Mouse (Mus musculus) lung, adult 2 months (tissue): ENCODE measurements around the gene Metrnl. TPM values are rescaled to one million over a fixed set of nuclear protein-coding genes. Genes with fewer than 3 reads are reported as not detected.

Experiments
- DNase-seq: peaks from one replicate; pipeline ENCODE4 v3.0.0; 2022
- H3K4me1 ChIP-seq: fragments of 200-500 bp; 2 replicates; pipeline ENCODE4 v1.6.1; 2011; ENCODE audit warnings: low read length; ENCODE audit not compliant: control insufficient read depth, insufficient read depth
- H3K4me3 ChIP-seq: fragments of 200-500 bp; replicated peaks from 2 replicates; pipeline ENCODE3; 2011; ENCODE audit warnings: low read depth, mild to moderate bottlenecking, control low read depth, low read length; ENCODE audit errors: extremely low read depth
- CTCF ChIP-seq: fragments of 200-500 bp; IDR thresholded peaks from 2 replicates; pipeline ENCODE4 v1.5.1; 2011; ENCODE audit warnings: mild to moderate bottlenecking, low read length, control low read depth; ENCODE audit not compliant: insufficient read depth
- POLR2A ChIP-seq: fragments of 200-500 bp; IDR thresholded peaks from 2 replicates; pipeline ENCODE4 v1.6.1; 2011; ENCODE audit warnings: low read depth, mild to moderate bottlenecking, control low read depth, low read length, borderline replicate concordance; ENCODE audit errors: extremely low read depth
- WGBS: fragments of 180-500 bp; shearing (Covaris S2); methylation state at CpG from one replicate; pipeline ENCODE4 v1.1.7; 2018; 5-methylcytosine and 5-hydroxymethylcytosine counted together
- polyA plus RNA-seq: library from polyadenylated mRNA; depleted of rRNA; stranded (reverse); fragments of >200 nt; gene quantifications from 2 replicates; pipeline ENCODE4 v1.2.3, GENCODE M21; 2012

Metrnl gene
- polyA plus RNA-seq, 1 experiment: 36.0 TPM

GRCm38 (mm10) chr11:121702895-121703618 is 1.7 kb downstream of the Metrnl start:
- Histone ChIP-seq H3K4me3 (peak overlapping the region; percentile 87), H3K4me1 (peaks cover 8% of the 10 kb centered on the region)
- peak; percentile 51 for DNase-seq
- TF ChIP-seq POLR2A (no peak), CTCF (no peak)
- 1% methylated on average over 40 of the region's 40 CpGs for WGBS

- peak; percentile 25 for DNase-seq
- 19% methylated on average over 16 of the region's 16 CpGs for WGBS
- H3K4me1 ChIP-seq: peaks cover 8% of the 10 kb centered on the region
- no peak for TF ChIP-seq POLR2A
- TF ChIP-seq CTCF: no peak
- peak overlapping the region; percentile 87 for H3K4me3 ChIP-seq
Observed at GRCm38 (mm10) chr11:121703619-121704215, 2.4 kb downstream of the Metrnl start.

GRCm38 (mm10) chr11:121706521-121707005 is 5.2 kb downstream of the Metrnl start:
- Histone ChIP-seq H3K4me1 (peaks cover 8% of the 10 kb centered on the region), H3K4me3 (no peak overlapping the region)
- TF ChIP-seq POLR2A (no peak), CTCF (no peak)
- no peak for DNase-seq
- WGBS: 36% methylated on average over 7 of the region's 7 CpGs

GRCm38 (mm10) chr11:121709278-121709677 is 7.9 kb downstream of the Metrnl start:
- DNase-seq: no peak
- 53% methylated on average over 4 of the region's 4 CpGs for WGBS
- H3K4me3 ChIP-seq: no peak overlapping the region
- peaks cover 8% of the 10 kb centered on the region for H3K4me1 ChIP-seq
- no peak for TF ChIP-seq CTCF
- TF ChIP-seq POLR2A: no peak

GRCm38 (mm10) chr11:121710245-121710644 is 8.9 kb downstream of the Metrnl start:
- WGBS: 95% methylated on average over 5 of the region's 5 CpGs
- Histone ChIP-seq H3K4me3 (no peak overlapping the region), H3K4me1 (peaks cover 8% of the 10 kb centered on the region)
- no peak for DNase-seq
- no peak for TF ChIP-seq POLR2A

- no peak for TF ChIP-seq POLR2A
- no peak for TF ChIP-seq CTCF
Observed at GRCm38 (mm10) chr11:121712987-121713386, 11.6 kb downstream of the Metrnl start.

GRCm38 (mm10) chr11:121713569-121713968 is 12.2 kb downstream of the Metrnl start:
- H3K4me1 ChIP-seq: peaks cover 3% of the 10 kb centered on the region; the same call in 1 of the 2 replicates
- no peak overlapping the region for H3K4me3 ChIP-seq
- no peak for DNase-seq
- TF ChIP-seq POLR2A (no peak), CTCF (no peak)
- WGBS: 68% methylated on average over 2 of the region's 2 CpGs

More at GRCm38 (mm10) chr11:121712987-121713386, 11.6 kb downstream of the Metrnl start:
- H3K4me3 ChIP-seq: no peak overlapping the region
- DNase-seq: no peak
- 62% methylated on average over 6 of the region's 6 CpGs for WGBS
- peaks cover 3% of the 10 kb centered on the region; the same call in 1 of the 2 replicates for H3K4me1 ChIP-seq

GRCm38 (mm10) chr11:121714745-121715485 is 13.6 kb downstream of the Metrnl start:
- WGBS: 69% methylated on average over 2 of the region's 2 CpGs

GRCm38 (mm10) chr11:121717724-121718123 is 16.4 kb downstream of the Metrnl start:
- peaks cover 3% of the 10 kb centered on the region; the same call in 1 of the 2 replicates for H3K4me1 ChIP-seq
- 59% methylated on average over 6 of the region's 6 CpGs for WGBS
- no peak for TF ChIP-seq CTCF
- TF ChIP-seq POLR2A: no peak
- no peak for DNase-seq
- no peak overlapping the region for H3K4me3 ChIP-seq

More at GRCm38 (mm10) chr11:121714745-121715485, 13.6 kb downstream of the Metrnl start:
- Histone ChIP-seq H3K4me1 (peaks cover 3% of the 10 kb centered on the region; the same call in 1 of the 2 replicates), H3K4me3 (no peak overlapping the region)
- no peak for TF ChIP-seq POLR2A
- no peak for TF ChIP-seq CTCF
- DNase-seq: no peak

- H3K4me1 ChIP-seq: no peaks in the 10 kb centered on the region
- no peak overlapping the region for H3K4me3 ChIP-seq
- TF ChIP-seq CTCF (no peak), POLR2A (no peak)
- no peak for DNase-seq
- 51% methylated on average over 3 of the region's 3 CpGs for WGBS
Observed at GRCm38 (mm10) chr11:121720752-121721151, 19.4 kb downstream of the Metrnl start.
